Mouse (Mus musculus) MEL (cell line): ENCODE measurements around the gene Cpeb1. TPM values are rescaled to one million over a fixed set of nuclear protein-coding genes. Genes with fewer than 3 reads are reported as not detected.

Experiments
- DNase-seq: peaks from one replicate; pipeline ENCODE4 v3.0.0; 2011; ENCODE audit warnings: low read depth, low spot score
- H3K27ac ChIP-seq: 2 replicates; pipeline ENCODE4 v1.5.1; 2012; ENCODE audit warnings: low read depth, mild to moderate bottlenecking, control low read depth, low read length, moderate library complexity; ENCODE audit not compliant: control insufficient read depth
- H3K27me3 ChIP-seq, 2 experiments: fragments of 150-350 bp in 1 of 2; sonication (generic) in 1 of 2; 2 replicates each; pipeline ENCODE4 v1.6.1; 2012; ENCODE audit warnings: low read length in 2 of 2, mild to moderate bottlenecking in 2 of 2, improper control_type of control experiment in 1 of 2, moderate library complexity in 1 of 2; ENCODE audit not compliant: insufficient read depth in 2 of 2, control insufficient read depth in 1 of 2
- H3K36me3 ChIP-seq, 2 experiments: 2 replicates each; pipeline ENCODE4 v1.6.1; 2012 to 2014; ENCODE audit warnings: low read length in 2 of 2, improper control_type of control experiment in 1 of 2, inconsistent platforms in 1 of 2, mild to moderate bottlenecking in 1 of 2; ENCODE audit not compliant: insufficient read depth in 2 of 2, control insufficient read depth in 1 of 2
- H3K4me1 ChIP-seq, 2 experiments: fragments of 150-350 bp in 1 of 2; sonication (generic) in 1 of 2; 2 replicates each; pipeline ENCODE4 v1.6.1; 2012; ENCODE audit warnings: low read length in 2 of 2, improper control_type of control experiment in 1 of 2, mild to moderate bottlenecking in 1 of 2; ENCODE audit not compliant: insufficient read depth in 2 of 2, control insufficient read depth in 1 of 2
- H3K4me3 ChIP-seq, 2 experiments: fragments of 150-350 bp in 1 of 2; sonication (generic) in 1 of 2; 2 replicates each; pipeline ENCODE4 v1.5.1; 2012; ENCODE audit warnings: low read depth in 2 of 2, low read length in 2 of 2, mild to moderate bottlenecking in 2 of 2, moderate library complexity in 2 of 2, control low read depth in 1 of 2, improper control_type of control experiment in 1 of 2; ENCODE audit not compliant: control insufficient read depth in 1 of 2, insufficient read depth in 1 of 2
- H3K79me2 ChIP-seq: 2 replicates; pipeline ENCODE4 v1.6.1; 2012; ENCODE audit warnings: mild to moderate bottlenecking, low read length, moderate library complexity; ENCODE audit not compliant: control insufficient read depth, poor library complexity, insufficient read depth
- H3K9ac ChIP-seq: 2 replicates; pipeline ENCODE4 v1.6.1; 2012; ENCODE audit warnings: low read depth, mild to moderate bottlenecking, control low read depth, low read length, moderate library complexity; ENCODE audit not compliant: control insufficient read depth, poor library complexity, severe bottlenecking
- H3K9me3 ChIP-seq: fragments of 150-350 bp; sonication (generic); replicated peaks from 2 replicates; pipeline ENCODE4 v1.6.1; 2012; ENCODE audit warnings: mild to moderate bottlenecking, low read length, improper control_type of control experiment, moderate library complexity; ENCODE audit not compliant: insufficient read depth
- CHD1 ChIP-seq: IDR thresholded peaks from 2 replicates; pipeline ENCODE4 v1.6.1; 2012; ENCODE audit warnings: low read depth, mild to moderate bottlenecking, inconsistent platforms, low read length, improper control_type of control experiment
- JUND ChIP-seq: IDR thresholded peaks from 2 replicates; pipeline ENCODE4 v1.6.1; 2011; ENCODE audit warnings: low read depth, mild to moderate bottlenecking, improper control_type of control experiment, low read length
- KAT2A ChIP-seq: conservative IDR thresholded peaks from 2 replicates; pipeline ENCODE4 v1.6.1; 2012; ENCODE audit warnings: low read depth, low read length, improper control_type of control experiment, inconsistent platforms
- MAFK ChIP-seq: IDR thresholded peaks from 2 replicates; pipeline ENCODE4 v1.6.1; 2011; ENCODE audit warnings: low read depth, mild to moderate bottlenecking, low read length, improper control_type of control experiment, borderline replicate concordance
- MAX ChIP-seq: IDR thresholded peaks from 2 replicates; pipeline ENCODE4 v1.6.1; 2011; ENCODE audit warnings: low read length, improper control_type of control experiment
- MEF2A ChIP-seq: IDR thresholded peaks from 2 replicates; pipeline ENCODE4 v1.6.1; 2014; ENCODE audit warnings: low read depth, mild to moderate bottlenecking, inconsistent platforms, low read length, improper control_type of control experiment; ENCODE audit not compliant: poor library complexity, insufficient replicate concordance, severe bottlenecking; ENCODE audit errors: extremely low read depth
- MXI1 ChIP-seq: IDR thresholded peaks from 2 replicates; pipeline ENCODE4 v1.6.1; 2011; ENCODE audit warnings: mild to moderate bottlenecking, low read depth, low read length, improper control_type of control experiment
- MYB ChIP-seq: IDR thresholded peaks from 2 replicates; pipeline ENCODE4 v1.6.1; 2011; ENCODE audit warnings: mild to moderate bottlenecking, low read depth, low read length, improper control_type of control experiment
- MYC ChIP-seq: IDR thresholded peaks from 2 replicates; pipeline ENCODE4 v1.6.1; 2011; ENCODE audit warnings: low read depth, mild to moderate bottlenecking, low read length, improper control_type of control experiment, moderate library complexity
- POLR2A ChIP-seq, 2 experiments: IDR thresholded peaks; 2 replicates each; pipeline ENCODE4 v1.6.1; 2011 to 2012; ENCODE audit warnings: low read length in 2 of 2, mild to moderate bottlenecking in 2 of 2, control low read depth in 1 of 2, improper control_type of control experiment in 1 of 2, low read depth in 1 of 2, moderate library complexity in 1 of 2; ENCODE audit not compliant: control insufficient read depth in 1 of 2, insufficient read depth in 1 of 2, poor library complexity in 1 of 2
- POLR2AphosphoS5 ChIP-seq: IDR thresholded peaks from 2 replicates; pipeline ENCODE4 v1.6.1; 2012; ENCODE audit warnings: low read depth, borderline replicate concordance, mild to moderate bottlenecking, inconsistent platforms, low read length, moderate library complexity, mixed read lengths
- RAD21 ChIP-seq: IDR thresholded peaks from 2 replicates; pipeline ENCODE4 v1.6.1; 2011; ENCODE audit warnings: mild to moderate bottlenecking, low read depth, low read length, improper control_type of control experiment
- SIN3A ChIP-seq: IDR thresholded peaks from 2 replicates; pipeline ENCODE4 v1.6.1; 2012; ENCODE audit warnings: low read length, improper control_type of control experiment, inconsistent platforms
- SMC3 ChIP-seq: IDR thresholded peaks from 2 replicates; pipeline ENCODE4 v1.6.1; 2011; ENCODE audit warnings: low read depth, low read length, improper control_type of control experiment
- TAL1 ChIP-seq: IDR thresholded peaks from 2 replicates; pipeline ENCODE4 v1.6.1; 2012; ENCODE audit warnings: mild to moderate bottlenecking, inconsistent platforms, low read length, moderate library complexity, mixed read lengths
- TCF12 ChIP-seq: IDR thresholded peaks from 2 replicates; pipeline ENCODE4 v1.6.1; 2014; ENCODE audit warnings: low read depth, mild to moderate bottlenecking, inconsistent platforms, low read length, improper control_type of control experiment, moderate library complexity
- UBTF ChIP-seq: IDR thresholded peaks from 2 replicates; pipeline ENCODE4 v1.6.1; 2012; ENCODE audit warnings: low read depth, mild to moderate bottlenecking, inconsistent platforms, low read length, improper control_type of control experiment, moderate library complexity, borderline replicate concordance; ENCODE audit not compliant: insufficient read depth
- USF1 ChIP-seq: IDR thresholded peaks from 2 replicates; pipeline ENCODE4 v1.6.1; 2014; ENCODE audit warnings: low read depth, mild to moderate bottlenecking, inconsistent platforms, low read length, improper control_type of control experiment, moderate library complexity
- USF2 ChIP-seq, 2 experiments: IDR thresholded peaks; 2 replicates each; pipeline ENCODE4 v1.6.1; 2011 to 2012; ENCODE audit warnings: improper control_type of control experiment in 2 of 2, low read length in 2 of 2, borderline replicate concordance in 1 of 2, inconsistent platforms in 1 of 2, low read depth in 1 of 2, mild to moderate bottlenecking in 1 of 2; ENCODE audit not compliant: insufficient read depth in 1 of 2
- ZC3H11A ChIP-seq: IDR thresholded peaks from 2 replicates; pipeline ENCODE4 v1.6.1; 2012; ENCODE audit warnings: low read depth, mild to moderate bottlenecking, inconsistent platforms, low read length, improper control_type of control experiment
- ZMIZ1 ChIP-seq: IDR thresholded peaks from 2 replicates; pipeline ENCODE4 v1.6.1; 2012; ENCODE audit warnings: low read depth, mild to moderate bottlenecking, inconsistent platforms, low read length, improper control_type of control experiment, moderate library complexity
- ZNF384 ChIP-seq: IDR thresholded peaks from 2 replicates; pipeline ENCODE4 v1.6.1; 2012; ENCODE audit warnings: low read depth, mild to moderate bottlenecking, inconsistent platforms, low read length, improper control_type of control experiment
- polyA plus RNA-seq, 2 experiments: library from polyadenylated mRNA; stranded (reverse) in 1 of 2; unstranded in 1 of 2; fragments of >175 nt in 1 of 2; fragments of >200 nt in 1 of 2; gene quantifications; 2 replicates each; pipeline versions ENCODE4 v1.2.1 to v1.2.4; 2012; ENCODE audit warnings: low replicate concordance in 2 of 2, low read depth in 1 of 2; ENCODE audit not compliant: insufficient read length in 2 of 2, insufficient read depth in 1 of 2, missing spikeins in 1 of 2
- total RNA-seq: library from RNA; depleted of rRNA; stranded (reverse); fragments of 300-350 nt; gene quantifications from 2 replicates; pipeline ENCODE4 v1.2.3, GENCODE M21; 2012

Gene Cpeb1
- total and polyA plus RNA-seq, 3 experiments = not detected

DNA sequence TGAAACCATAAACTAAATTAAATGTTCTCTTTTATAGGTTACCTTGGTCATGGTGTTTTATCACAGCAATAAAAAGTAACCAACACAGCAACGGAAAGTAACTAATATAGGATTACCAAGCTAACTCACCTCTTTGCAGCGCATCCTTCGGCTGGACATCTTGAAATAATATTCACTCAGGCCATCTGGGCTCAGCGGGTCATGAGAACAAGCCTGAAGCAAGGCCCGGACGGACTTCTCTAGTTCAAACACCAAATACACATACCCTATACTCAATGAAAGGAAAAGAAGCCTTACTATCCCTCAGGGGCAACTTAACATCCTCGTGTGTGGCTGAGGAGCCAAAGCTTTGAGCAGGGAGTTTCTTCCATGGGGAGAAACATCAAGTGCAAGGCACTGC is 99.5 kb downstream of the Cpeb1 start:
- Histone ChIP-seq H3K9me3 (no peaks in the 10 kb centered on the region), H3K4me1 (no peaks in the 10 kb centered on the region), H3K79me2 (no peaks in the 10 kb centered on the region), H3K4me3 (no peak overlapping the region), H3K27ac (no peak overlapping the region), H3K27me3 (peaks cover 11 to 26% of the 10 kb centered on the region in 2 experiments), H3K9ac (no peak overlapping the region), H3K36me3 (no peaks in the 10 kb centered on the region)
- TF ChIP-seq MYC (no peak), MYB (no peak), ZMIZ1 (no peak), UBTF (no peak), USF1 (no peak)
- DNase-seq = no peak

DNA sequence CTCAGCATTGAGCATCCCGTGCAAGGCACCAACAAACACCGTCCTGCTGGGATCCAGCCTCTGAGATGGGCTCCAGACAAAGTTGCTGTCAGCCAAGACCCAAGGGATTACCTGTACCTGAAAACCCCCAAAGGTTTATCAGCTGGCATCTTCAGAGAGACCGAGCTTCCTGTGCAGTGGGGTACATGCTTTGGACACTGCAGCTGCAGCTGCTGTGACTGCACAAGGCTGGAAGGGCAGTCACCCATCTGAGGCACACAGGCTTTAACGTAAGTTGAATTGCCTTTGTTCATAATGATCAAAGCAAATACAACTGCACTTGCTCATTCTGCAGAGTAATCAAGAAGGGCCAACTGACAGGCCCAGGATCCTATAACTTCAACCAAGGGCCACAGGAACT is 103.4 kb downstream of the Cpeb1 start:
- Histone ChIP-seq H3K9ac (no peak overlapping the region), H3K4me1 (no peaks in the 10 kb centered on the region), H3K36me3 (no peaks in the 10 kb centered on the region; a peak in 1 of 4 replicates)
- TF ChIP-seq SIN3A = no peak
- no peak for TF ChIP-seq TAL1
- no peak for TF ChIP-seq ZMIZ1
- TF ChIP-seq MAFK = no peak
- no peak for TF ChIP-seq ZNF384
- TF ChIP-seq MEF2A = no peak
- no peak for TF ChIP-seq MAX
- TF ChIP-seq USF2 (IDR thresholded peaks at IDR 0.05; ENCODE audit: borderline replicate concordance in 1 of 2, insufficient read depth in 1 of 2, low read depth in 1 of 2, low read length in 2 of 2) = no peak
- no peak for TF ChIP-seq POLR2AphosphoS5
- no peak for TF ChIP-seq TCF12
- no peak for TF ChIP-seq KAT2A
- TF ChIP-seq JUND = no peak
- no peak for TF ChIP-seq USF1
- no peak for TF ChIP-seq POLR2A (IDR thresholded peaks at IDR 0.05; ENCODE audit: control insufficient read depth in 1 of 2, insufficient read depth in 1 of 2, low read depth in 1 of 2, low read length in 2 of 2, poor library complexity in 1 of 2)
- no peak for TF ChIP-seq ZC3H11A
- TF ChIP-seq SMC3 = no peak
- no peak for TF ChIP-seq RAD21
- no peak for TF ChIP-seq CHD1
- no peak for TF ChIP-seq MXI1
- TF ChIP-seq, all 39 proteins: peak for 0
- Histone ChIP-seq H3K79me2 (no peaks in the 10 kb centered on the region), H3K4me3 (no peak overlapping the region), H3K27me3 (peaks cover 2 to 3% of the 10 kb centered on the region in 2 experiments; a peak in 2 of 4 replicates), H3K9me3 (no peaks in the 10 kb centered on the region), H3K27ac (no peak overlapping the region)
- no peak for DNase-seq
